Comparison of ENCODE assay signal across 12 mouse cellular contexts in genomic region chr10:60914391-60914790, GRCm38 (mm10).
DNase-seq lines count a peak whose midpoint lies in the region; ATAC-seq and TF ChIP-seq lines count a peak whose summit lies in the region.
"Had no signal": no experiment of that assay in that cellular context is flagged by ENCODE, and none has a peak within 500 bp of the region (broad histone marks: within the 10 kb centered on the region; RNA-seq: fewer than 3 reads in every experiment).

No protein-coding gene starts in this region.

- H3K36me3 ChIP-seq in liver, embryonic 11.5 days (ENCODE audit: control insufficient read depth, insufficient read depth, low read length), result no peaks in the 10 kb centered on the region
- H3K36me3 ChIP-seq in liver, postnatal 0 days (replicated peaks; ENCODE audit: insufficient read depth, low read length), result no peaks in the 10 kb centered on the region
- no peaks in the 10 kb centered on the region for H3K36me3 ChIP-seq in MEL (ENCODE audit: control insufficient read depth in 1 of 2, insufficient read depth in 2 of 2, low read length in 2 of 2)
- H3K36me3 ChIP-seq in limb, embryonic 11.5 days (ENCODE audit: control insufficient read depth, insufficient read depth, low read length), result no peaks in the 10 kb centered on the region
- H3K36me3 ChIP-seq in midbrain, embryonic 13.5 days, result no peaks in the 10 kb centered on the region
- H3K36me3 ChIP-seq in intestine, embryonic 16.5 days (ENCODE audit: control insufficient read depth, insufficient read depth, low read length), result no peaks in the 10 kb centered on the region
- H3K36me3 ChIP-seq: heart, embryonic 10.5 days; hindbrain, embryonic 15.5 days had no signal

- H3K79me2 ChIP-seq in MEL (ENCODE audit: control insufficient read depth, insufficient read depth, low read length, poor library complexity), result no peaks in the 10 kb centered on the region

- no peak overlapping the region for H3K27ac ChIP-seq in liver, embryonic 11.5 days (ENCODE audit: low read depth, low read length)
- no peak overlapping the region for H3K27ac ChIP-seq in liver, postnatal 0 days (ENCODE audit: low read depth)
- H3K27ac ChIP-seq in MEL (ENCODE audit: control insufficient read depth, low read depth, low read length), result no peak overlapping the region
- H3K27ac ChIP-seq in limb, embryonic 11.5 days (replicated peaks; ENCODE audit: low read depth, low read length), result no peak overlapping the region
- no peak overlapping the region for H3K27ac ChIP-seq in midbrain, embryonic 13.5 days
- H3K27ac ChIP-seq in intestine, embryonic 16.5 days (ENCODE audit: low read length), result no peak overlapping the region
- H3K27ac ChIP-seq: heart, embryonic 10.5 days; hindbrain, embryonic 15.5 days had no signal

- TF ChIP-seq POLR2A in MEL (IDR thresholded peaks at IDR 0.05; ENCODE audit: control insufficient read depth in 1 of 2, insufficient read depth in 1 of 2, low read depth in 1 of 2, low read length in 2 of 2, poor library complexity in 1 of 2), result no peak

- H3K9ac ChIP-seq in liver, embryonic 11.5 days (ENCODE audit: low read depth, low read length), result no peak overlapping the region
- no peak overlapping the region for H3K9ac ChIP-seq in liver, postnatal 0 days (replicated peaks)
- H3K9ac ChIP-seq in MEL (ENCODE audit: control insufficient read depth, low read depth, low read length, poor library complexity, severe bottlenecking), result no peak overlapping the region
- no peak overlapping the region for H3K9ac ChIP-seq in limb, embryonic 11.5 days (ENCODE audit: low read length)
- H3K9ac ChIP-seq in midbrain, embryonic 13.5 days (replicated peaks), result no peak overlapping the region
- H3K9ac ChIP-seq in intestine, embryonic 16.5 days (ENCODE audit: low read depth, low read length), result no peak overlapping the region
- H3K9ac ChIP-seq: hindbrain, embryonic 15.5 days had no signal

- H3K4me3 ChIP-seq in liver, embryonic 11.5 days (ENCODE audit: low read depth, low read length), result no peak overlapping the region
- no peak overlapping the region for H3K4me3 ChIP-seq in liver, postnatal 0 days (ENCODE audit: low read depth, low read length)
- H3K4me3 ChIP-seq in MEL (ENCODE audit: control insufficient read depth in 1 of 2, insufficient read depth in 1 of 2, low read depth in 2 of 2, low read length in 2 of 2), result no peak overlapping the region
- no peak overlapping the region for H3K4me3 ChIP-seq in limb, embryonic 11.5 days (ENCODE audit: low read depth, low read length)
- H3K4me3 ChIP-seq in midbrain, embryonic 13.5 days (replicated peaks), result no peak overlapping the region
- no peak overlapping the region for H3K4me3 ChIP-seq in intestine, embryonic 16.5 days (ENCODE audit: low read length)
- H3K4me3 ChIP-seq: heart, embryonic 10.5 days; hindbrain, embryonic 15.5 days had no signal

- no peak overlapping the region for H3K4me2 ChIP-seq in liver, embryonic 11.5 days
- no peak overlapping the region for H3K4me2 ChIP-seq in liver, postnatal 0 days (ENCODE audit: low read depth, low read length)
- no peak overlapping the region for H3K4me2 ChIP-seq in limb, embryonic 11.5 days (ENCODE audit: low read depth, severe bottlenecking)
- no peak overlapping the region for H3K4me2 ChIP-seq in midbrain, embryonic 13.5 days (replicated peaks)
- H3K4me2 ChIP-seq in intestine, embryonic 16.5 days (ENCODE audit: low read depth, low read length), result no peak overlapping the region
- H3K4me2 ChIP-seq: hindbrain, embryonic 15.5 days had no signal

- DNase-seq in liver, embryonic 11.5 days (ENCODE audit: low spot score), result peak; percentile 46
- DNase-seq in liver, postnatal 0 days, result no peak
- DNase-seq in MEL (ENCODE audit: low read depth, low spot score), result peak; percentile 23
- DNase-seq in c-Kit-positive CD71-negative TER-119-negative erythroid progenitor cells, embryonic 14.5 days (ENCODE audit: low read depth), result peak; percentile 28
- DNase-seq in limb, embryonic 11.5 days (ENCODE audit: low spot score), result peak; percentile 79
- no peak for DNase-seq in thymus, postnatal 14 days
- DNase-seq: adrenal gland, postnatal 25 days; cerebellum, adult 2 months had no signal

- no peaks in the 10 kb centered on the region for H3K27me3 ChIP-seq in liver, embryonic 11.5 days (replicated peaks; ENCODE audit: control insufficient read depth, insufficient read depth, low read length)
- no peaks in the 10 kb centered on the region for H3K27me3 ChIP-seq in liver, postnatal 0 days (ENCODE audit: insufficient read depth, low read length)
- H3K27me3 ChIP-seq in MEL (ENCODE audit: control insufficient read depth in 1 of 2, insufficient read depth in 2 of 2, low read length in 2 of 2), result no peaks in the 10 kb centered on the region
- no peaks in the 10 kb centered on the region for H3K27me3 ChIP-seq in limb, embryonic 11.5 days (ENCODE audit: control insufficient read depth, insufficient read depth, low read length)
- H3K27me3 ChIP-seq in midbrain, embryonic 13.5 days, result peaks cover 6% of the 10 kb centered on the region; the same call in 1 of the 2 replicates
- H3K27me3 ChIP-seq in intestine, embryonic 16.5 days (replicated peaks; ENCODE audit: control insufficient read depth, insufficient read depth, low read length), result no peaks in the 10 kb centered on the region

- H3K9me3 ChIP-seq in liver, embryonic 11.5 days (ENCODE audit: control insufficient read depth, low read length), result no peaks in the 10 kb centered on the region
- no peaks in the 10 kb centered on the region for H3K9me3 ChIP-seq in liver, postnatal 0 days (ENCODE audit: low read length)
- H3K9me3 ChIP-seq in MEL (replicated peaks; ENCODE audit: insufficient read depth, low read length), result no peaks in the 10 kb centered on the region
- no peaks in the 10 kb centered on the region for H3K9me3 ChIP-seq in limb, embryonic 11.5 days (ENCODE audit: control insufficient read depth, low read length)
- H3K9me3 ChIP-seq in midbrain, embryonic 13.5 days, result peaks cover 4% of the 10 kb centered on the region; the same call in 1 of the 2 replicates
- no peaks in the 10 kb centered on the region for H3K9me3 ChIP-seq in intestine, embryonic 16.5 days (ENCODE audit: control insufficient read depth, low read length)
- H3K9me3 ChIP-seq: heart, embryonic 10.5 days; hindbrain, embryonic 15.5 days had no signal

- no peak for TF ChIP-seq EP300 in liver, postnatal 0 days (IDR thresholded peaks at IDR 0.05; ENCODE audit: low read depth)
- TF ChIP-seq EP300 in MEL (IDR thresholded peaks at IDR 0.05; ENCODE audit: low read depth in 1 of 2, low read length in 2 of 2), result no peak

- TF ChIP-seq RAD21 in MEL (IDR thresholded peaks at IDR 0.05; ENCODE audit: low read depth, low read length), result no peak

- H3K4me1 ChIP-seq in liver, embryonic 11.5 days (replicated peaks; ENCODE audit: control insufficient read depth, insufficient read depth, low read length), result no peaks in the 10 kb centered on the region
- H3K4me1 ChIP-seq in liver, postnatal 0 days (ENCODE audit: insufficient read depth), result no peaks in the 10 kb centered on the region
- no peaks in the 10 kb centered on the region for H3K4me1 ChIP-seq in MEL (ENCODE audit: control insufficient read depth in 1 of 2, insufficient read depth in 2 of 2, low read length in 2 of 2)
- H3K4me1 ChIP-seq in limb, embryonic 11.5 days (ENCODE audit: control insufficient read depth, insufficient read depth, low read length), result no peaks in the 10 kb centered on the region
- H3K4me1 ChIP-seq in midbrain, embryonic 13.5 days (replicated peaks), result peaks cover 39% of the 10 kb centered on the region
- H3K4me1 ChIP-seq in intestine, embryonic 16.5 days (ENCODE audit: control insufficient read depth, insufficient read depth, low read length), result no peaks in the 10 kb centered on the region

- ATAC-seq in liver, embryonic 11.5 days (replicated peaks; ENCODE audit: low FRiP score), result no peak
- ATAC-seq in liver, postnatal 0 days, result no peak
- ATAC-seq in limb, embryonic 11.5 days (ENCODE audit: insufficient number of reproducible peaks, low FRiP score, low TSS enrichment, low read depth), result no peak
- no peak for ATAC-seq in midbrain, embryonic 13.5 days
- no peak for ATAC-seq in intestine, embryonic 16.5 days

- TF ChIP-seq CTCF in liver, postnatal 0 days (IDR thresholded peaks at IDR 0.05; ENCODE audit: low read depth), result no peak
- TF ChIP-seq CTCF in MEL (IDR thresholded peaks at IDR 0.05 in 2 of 3, conservative IDR thresholded peaks at IDR 0.05 in 1 of 3; ENCODE audit: control insufficient read depth in 1 of 3, insufficient read depth in 1 of 3, low read depth in 2 of 3, low read length in 3 of 3, poor library complexity in 1 of 3, severe bottlenecking in 1 of 3), result no peak

- WGBS in liver, embryonic 11.5 days, result 22% methylated on average over 7 of the region's 7 CpGs
- 24% methylated on average over 7 of the region's 7 CpGs for WGBS in liver, postnatal 0 days (ENCODE audit: insufficient replicate concordance)
- whole genome bisulfite sequencing in limb, embryonic 11.5 days, result 24% methylated on average over 7 of the region's 7 CpGs
- 38% methylated on average over 7 of the region's 7 CpGs for WGBS in midbrain, embryonic 13.5 days
- WGBS in intestine, embryonic 16.5 days, result 28% methylated on average over 7 of the region's 7 CpGs

TF ChIP-seq in MEL, 35 proteins besides CTCF, POLR2A, EP300 and RAD21:
- TF ChIP-seq ZNF384 (IDR thresholded peaks at IDR 0.05; ENCODE audit: low read depth, low read length) (no peak), MAZ (IDR thresholded peaks at IDR 0.05; ENCODE audit: low read depth, low read length) (no peak), GABPA (IDR thresholded peaks at IDR 0.05; ENCODE audit: low read depth, low read length) (no peak)

Comparison
In these comparisons a context has a peak if more than half of its experiments do, and no peak if none do; other contexts are left out.
1. DNase-seq: peak in liver, embryonic 11.5 days (single experiment), MEL (single experiment), c-Kit-positive CD71-negative TER-119-negative erythroid progenitor cells, embryonic 14.5 days (single experiment) and limb, embryonic 11.5 days (single experiment); none in liver, postnatal 0 days (single experiment) and thymus, postnatal 14 days (single experiment).